Mouse (Mus musculus) intestine, embryonic 15.5 days (tissue): ENCODE results near the gene Polr2j. TPM values are rescaled to one million over a fixed set of nuclear protein-coding genes. Genes with fewer than 3 reads are reported as not detected.
"Not testable (repeated sequence)": the region's sequence is repeated elsewhere in the genome, so short reads cannot be mapped to it uniquely, and the experiment has no call there.

Source experiments
- ATAC-seq: fragments of 200-750 bp; cut with Nextera tagmentation; 2 replicates; pipeline ENCODE4 v1.8.0; 2017; ENCODE audit warnings: moderate TSS enrichment, moderate library complexity
- H3K27ac ChIP-seq: fragments of 300-500 bp; sonication (generic); 2 replicates; pipeline ENCODE4 v1.5.1; 2015; ENCODE audit warnings: mild to moderate bottlenecking, inconsistent platforms
- H3K27me3 ChIP-seq: fragments of 300-500 bp; sonication (generic); replicated peaks from 2 replicates; pipeline ENCODE4 v1.6.1; 2015; ENCODE audit warnings: inconsistent platforms
- H3K36me3 ChIP-seq: fragments of 300-500 bp; sonication (generic); 2 replicates; pipeline ENCODE4 v1.6.1; 2015; ENCODE audit warnings: inconsistent platforms
- H3K4me1 ChIP-seq: fragments of 300-500 bp; sonication (generic); replicated peaks from 2 replicates; pipeline ENCODE4 v1.6.1; 2015; ENCODE audit warnings: inconsistent platforms
- H3K4me2 ChIP-seq: fragments of 300-500 bp; sonication (generic); replicated peaks from 2 replicates; pipeline ENCODE4 v1.6.1; 2015; ENCODE audit warnings: mild to moderate bottlenecking, inconsistent platforms
- H3K4me3 ChIP-seq: fragments of 300-500 bp; sonication (generic); replicated peaks from 2 replicates; pipeline ENCODE4 v1.5.1; 2015; ENCODE audit warnings: inconsistent platforms
- H3K9ac ChIP-seq: fragments of 300-500 bp; sonication (generic); 2 replicates; pipeline ENCODE4 v1.6.1; 2015; ENCODE audit warnings: inconsistent platforms
- H3K9me3 ChIP-seq: fragments of 300-500 bp; sonication (generic); 2 replicates; pipeline ENCODE4 v1.6.1; 2016; ENCODE audit warnings: inconsistent platforms
- WGBS: fragments of 180-500 bp; shearing (Covaris S2); methylation state at CpG from one replicate; pipeline ENCODE4 v1.1.7; 2015; 5-methylcytosine and 5-hydroxymethylcytosine counted together
- polyA plus RNA-seq: library from polyadenylated mRNA; unstranded; fragments of >200 nt; fragmentation: Nextera tagmentation; extraction: Ambion mirVana; gene quantifications from 2 replicates; pipeline ENCODE4 v1.2.1, GENCODE M21; 2015

The Polr2j gene
- polyA plus RNA-seq, 1 experiment from 2014 or later, result 236 TPM

DNA sequence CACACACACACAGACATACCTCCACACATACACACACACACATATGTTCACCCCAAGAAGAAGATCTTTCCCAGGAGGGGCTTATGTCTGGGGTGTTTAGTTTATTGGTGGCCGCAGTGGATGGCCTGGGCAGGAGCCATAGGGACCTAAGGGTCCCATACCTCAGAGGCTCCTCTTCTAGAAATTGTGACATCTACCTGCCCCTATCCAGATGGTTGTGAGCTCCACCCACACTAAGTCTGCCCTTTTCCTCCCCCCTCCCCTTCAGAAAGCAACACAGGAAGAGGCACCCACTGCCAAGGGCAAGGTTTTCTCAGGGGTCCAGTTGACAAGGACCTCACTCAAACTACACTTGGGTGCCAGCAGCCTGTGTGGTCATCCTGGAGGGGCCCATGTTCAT, 30.5 kb downstream of the Polr2j start:
- Histone ChIP-seq H3K4me2 (no peak overlapping the region), H3K27me3 (no peaks in the 10 kb centered on the region), H3K36me3 (no peaks in the 10 kb centered on the region), H3K27ac (no peak overlapping the region), H3K4me1 (no peaks in the 10 kb centered on the region), H3K9ac (no peak overlapping the region), H3K4me3 (no peak overlapping the region), H3K9me3 (no peaks in the 10 kb centered on the region)
- no peak for ATAC-seq
- 75% methylated on average over 1 of the region's 1 CpGs for WGBS

DNA sequence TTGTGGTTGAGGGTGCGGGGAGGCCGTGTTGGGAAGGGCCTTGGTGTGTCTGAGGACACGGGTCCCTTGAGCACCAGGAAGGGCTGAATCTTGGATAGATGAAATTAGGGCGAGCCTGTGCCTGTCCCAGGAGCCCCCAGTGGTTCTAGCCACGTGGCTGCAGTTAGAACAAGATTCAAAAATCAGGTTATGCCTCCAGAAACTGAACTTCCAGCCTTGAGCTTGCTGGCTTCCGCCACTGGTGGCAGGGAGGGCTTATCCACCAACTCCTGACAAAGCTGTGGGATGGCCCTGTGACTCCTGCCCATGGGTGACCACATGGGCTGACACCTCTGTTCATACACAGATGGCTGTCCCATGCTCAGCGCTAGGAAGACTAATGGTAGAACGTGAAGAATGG, 31.3 kb downstream of the Polr2j start:
- ATAC-seq, result no peak
- no peak overlapping the region for H3K9ac ChIP-seq
- no peaks in the 10 kb centered on the region for H3K9me3 ChIP-seq
- no peak overlapping the region for H3K4me2 ChIP-seq
- no peaks in the 10 kb centered on the region for H3K27me3 ChIP-seq
- H3K4me1 ChIP-seq, result no peaks in the 10 kb centered on the region
- no peaks in the 10 kb centered on the region for H3K36me3 ChIP-seq
- no peak overlapping the region for H3K4me3 ChIP-seq
- H3K27ac ChIP-seq, result no peak overlapping the region
- WGBS, result 78% methylated on average over 8 of the region's 8 CpGs

DNA sequence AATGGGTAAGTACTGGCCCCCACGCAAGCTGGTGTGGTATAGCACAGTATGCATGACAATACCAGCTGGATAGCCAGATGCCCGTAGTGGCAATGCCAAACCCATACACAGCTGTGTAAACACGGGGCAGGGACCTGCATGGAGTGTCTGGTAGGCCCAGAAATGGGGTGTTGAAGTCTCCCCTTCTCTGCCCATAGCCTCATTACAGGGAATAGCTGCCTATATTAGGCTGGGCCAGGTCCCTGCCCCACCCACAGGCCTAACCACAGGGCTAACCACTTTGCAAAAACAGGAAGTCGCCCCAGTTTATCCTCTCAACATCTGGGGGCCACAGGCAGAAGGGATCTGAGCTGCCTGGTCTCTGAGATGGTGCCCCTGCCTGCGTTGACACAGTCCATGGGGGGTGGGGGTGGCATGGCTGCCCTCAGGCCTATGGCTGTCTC, 32.7 kb downstream of the Polr2j start:
- WGBS, result 62% methylated on average over 5 of the region's 5 CpGs
- not testable (repeated sequence) for H3K9ac ChIP-seq, H3K27ac ChIP-seq, ATAC-seq, H3K36me3 ChIP-seq, H3K27me3 ChIP-seq, H3K9me3 ChIP-seq, H3K4me3 ChIP-seq, H3K4me2 ChIP-seq, H3K4me1 ChIP-seq

DNA sequence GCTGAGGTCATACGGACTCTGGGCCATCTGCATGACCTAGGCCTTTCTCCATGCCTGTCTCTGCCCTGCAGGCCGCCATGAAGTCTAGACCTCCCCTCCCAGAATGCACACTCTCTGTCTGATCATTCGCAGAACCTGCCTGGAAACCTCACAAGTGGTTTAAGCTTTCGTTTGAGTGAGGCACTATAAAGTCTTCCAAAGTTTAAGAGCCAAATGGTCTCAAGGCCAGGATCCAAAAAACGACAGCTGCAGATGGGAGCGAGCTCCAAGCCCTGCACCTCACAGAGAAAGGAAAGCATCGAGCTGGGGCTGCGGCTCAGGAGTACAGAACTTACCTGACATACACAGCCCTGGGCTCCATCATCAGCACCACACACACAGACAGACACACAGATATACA, 35.9 kb downstream of the Polr2j start:
- H3K27ac ChIP-seq, result no peak overlapping the region
- H3K4me1 ChIP-seq, result no peaks in the 10 kb centered on the region
- no peaks in the 10 kb centered on the region for H3K9me3 ChIP-seq
- H3K4me3 ChIP-seq, result no peak overlapping the region
- no peak for ATAC-seq
- no peak overlapping the region for H3K4me2 ChIP-seq
- 69% methylated on average over 8 of the region's 8 CpGs for WGBS
- no peaks in the 10 kb centered on the region for H3K27me3 ChIP-seq
- no peaks in the 10 kb centered on the region for H3K36me3 ChIP-seq
- H3K9ac ChIP-seq, result no peak overlapping the region

DNA sequence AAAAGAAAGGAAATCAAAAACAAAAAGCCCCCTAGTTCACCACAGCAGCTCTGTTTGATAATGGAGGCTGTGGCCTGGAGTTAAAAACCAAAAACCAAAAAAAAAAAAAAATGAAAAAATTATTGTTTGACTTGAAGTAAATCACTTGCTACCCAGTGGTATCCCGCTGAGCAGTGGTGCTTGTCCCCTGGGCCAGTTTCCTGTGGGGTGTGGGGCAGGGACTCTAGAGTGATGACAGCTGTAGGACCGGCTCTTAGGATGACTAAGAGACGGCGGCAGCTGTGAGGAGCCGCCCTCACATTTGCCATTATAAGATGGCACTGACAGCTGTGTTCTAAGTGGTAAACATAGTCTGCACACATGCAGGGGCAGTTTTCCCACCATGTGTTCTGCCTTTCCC, 39.0 kb downstream of the Polr2j start:
- Histone ChIP-seq H3K27me3 (no peaks in the 10 kb centered on the region), H3K9ac (no peak overlapping the region), H3K4me2 (no peak overlapping the region), H3K4me3 (no peak overlapping the region), H3K9me3 (no peaks in the 10 kb centered on the region), H3K27ac (no peak overlapping the region), H3K36me3 (no peaks in the 10 kb centered on the region), H3K4me1 (no peaks in the 10 kb centered on the region)
- WGBS, result 83% methylated on average over 5 of the region's 5 CpGs
- no peak for ATAC-seq

DNA sequence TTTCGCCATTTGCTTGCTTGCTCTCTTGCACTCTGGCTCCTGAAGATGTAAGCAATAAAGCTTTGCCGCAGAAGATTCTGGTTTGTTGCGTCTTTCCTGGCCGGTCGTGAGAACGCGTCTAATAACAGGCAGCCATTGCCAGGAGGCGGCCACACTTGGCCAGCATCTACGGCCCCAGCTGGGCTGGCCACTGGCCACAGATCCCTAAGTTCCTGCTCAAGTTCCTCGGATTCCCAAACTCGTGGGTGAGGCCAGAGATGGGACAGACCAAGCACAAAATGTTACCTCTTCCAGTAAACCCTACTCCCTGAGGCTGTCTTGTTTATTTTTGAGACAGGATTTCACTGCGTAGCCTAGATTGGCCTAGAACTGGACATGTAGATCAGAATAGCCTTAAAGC, 43.7 kb downstream of the Polr2j start:
- not testable (repeated sequence) for H3K4me2 ChIP-seq, H3K9me3 ChIP-seq, H3K27me3 ChIP-seq, H3K27ac ChIP-seq, H3K4me3 ChIP-seq, H3K36me3 ChIP-seq, H3K4me1 ChIP-seq, H3K9ac ChIP-seq, ATAC-seq
- 83% methylated on average over 11 of the region's 12 CpGs for WGBS

GRCm38 (mm10) chr5:136163807-136164474, 47.5 kb downstream of the Polr2j start:
- WGBS, result 84% methylated on average over 11 of the region's 11 CpGs
- H3K9ac ChIP-seq, result no peak overlapping the region
- H3K27me3 ChIP-seq, result no peaks in the 10 kb centered on the region
- no peaks in the 10 kb centered on the region for H3K36me3 ChIP-seq
- no peak overlapping the region for H3K27ac ChIP-seq
- no peak overlapping the region for H3K4me3 ChIP-seq
- no peak overlapping the region for H3K4me2 ChIP-seq
- H3K9me3 ChIP-seq, result no peaks in the 10 kb centered on the region
- no peak for ATAC-seq
- H3K4me1 ChIP-seq, result no peaks in the 10 kb centered on the region

DNA sequence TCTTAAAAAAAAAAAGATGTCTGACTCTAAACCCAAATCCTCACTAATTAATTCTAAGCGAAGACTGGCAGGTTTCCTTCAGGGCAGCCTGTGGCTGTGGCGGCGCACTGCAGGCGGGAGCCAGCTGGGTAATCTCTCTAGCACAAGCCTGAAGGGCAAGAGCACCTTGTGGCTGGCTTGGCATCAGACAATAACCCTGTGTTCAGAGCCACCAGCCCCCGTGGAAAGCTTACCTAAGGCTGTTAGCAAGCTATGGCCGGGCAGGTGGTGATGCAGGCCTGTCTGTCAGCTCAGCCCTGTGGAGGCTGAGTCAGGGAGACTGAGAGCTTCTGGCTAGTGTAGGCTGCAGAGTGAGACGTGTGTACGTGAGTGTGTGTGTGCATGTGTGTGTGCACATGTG, 48.8 kb downstream of the Polr2j start:
- Histone ChIP-seq H3K9me3 (no peaks in the 10 kb centered on the region), H3K9ac (no peak overlapping the region), H3K27me3 (no peaks in the 10 kb centered on the region), H3K4me1 (peaks cover 2% of the 10 kb centered on the region; the same call in 1 of the 2 replicates), H3K4me3 (no peak overlapping the region), H3K36me3 (no peaks in the 10 kb centered on the region), H3K27ac (no peak overlapping the region), H3K4me2 (no peak overlapping the region)
- ATAC-seq, result no peak
- WGBS, result 81% methylated on average over 8 of the region's 8 CpGs

DNA sequence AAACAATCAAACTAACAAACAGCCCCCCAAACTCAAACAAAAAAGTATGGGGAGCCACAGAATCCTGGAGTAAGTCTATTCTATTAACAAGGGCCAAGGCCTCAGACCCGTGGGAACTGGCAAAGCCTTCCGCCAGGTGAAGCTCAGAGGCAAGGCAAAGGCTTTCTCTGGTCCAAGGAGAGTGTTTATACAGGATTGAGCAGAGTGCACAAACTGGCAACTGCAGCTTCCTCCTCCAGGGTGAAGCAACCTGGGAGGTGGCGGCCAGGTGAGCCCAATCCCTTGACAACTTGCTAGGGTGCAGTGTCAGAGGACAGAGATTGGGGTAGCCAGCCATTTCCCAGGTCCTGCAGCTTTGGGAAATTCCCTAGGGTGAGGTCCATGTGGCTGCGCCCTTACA, 50.9 kb downstream of the Polr2j start:
- Histone ChIP-seq H3K27ac (no peak overlapping the region), H3K9ac (no peak overlapping the region), H3K9me3 (no peaks in the 10 kb centered on the region), H3K27me3 (no peaks in the 10 kb centered on the region), H3K4me1 (peaks cover 17% of the 10 kb centered on the region), H3K4me3 (no peak overlapping the region), H3K4me2 (no peak overlapping the region), H3K36me3 (no peaks in the 10 kb centered on the region)
- 89% methylated on average over 4 of the region's 4 CpGs for WGBS
- ATAC-seq, result no peak

DNA sequence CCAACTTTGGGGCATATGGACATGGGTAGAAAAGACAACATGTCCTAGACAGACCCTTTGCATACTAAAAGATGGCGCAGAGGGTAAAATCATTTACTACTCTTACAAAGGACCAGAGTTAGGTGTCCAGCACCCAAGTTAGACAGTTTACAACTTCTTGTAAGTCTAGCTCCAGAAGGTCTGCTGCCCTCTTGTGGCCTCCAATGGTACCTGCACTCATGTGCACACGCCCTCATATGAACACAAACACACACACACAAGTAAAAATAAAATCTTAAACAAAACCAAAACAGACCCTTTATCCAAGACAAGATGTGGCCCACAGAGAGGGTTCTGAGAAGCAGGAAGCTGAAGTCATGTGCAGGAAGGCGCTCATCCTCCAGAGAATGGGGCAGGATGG, 51.6 kb downstream of the Polr2j start:
- no peak for ATAC-seq
- Histone ChIP-seq H3K4me3 (no peak overlapping the region), H3K9ac (no peak overlapping the region), H3K27me3 (no peaks in the 10 kb centered on the region), H3K9me3 (no peaks in the 10 kb centered on the region), H3K4me1 (peaks cover 18% of the 10 kb centered on the region), H3K27ac (no peak overlapping the region), H3K4me2 (no peak overlapping the region), H3K36me3 (no peaks in the 10 kb centered on the region)
- WGBS, result 96% methylated on average over 3 of the region's 3 CpGs

DNA sequence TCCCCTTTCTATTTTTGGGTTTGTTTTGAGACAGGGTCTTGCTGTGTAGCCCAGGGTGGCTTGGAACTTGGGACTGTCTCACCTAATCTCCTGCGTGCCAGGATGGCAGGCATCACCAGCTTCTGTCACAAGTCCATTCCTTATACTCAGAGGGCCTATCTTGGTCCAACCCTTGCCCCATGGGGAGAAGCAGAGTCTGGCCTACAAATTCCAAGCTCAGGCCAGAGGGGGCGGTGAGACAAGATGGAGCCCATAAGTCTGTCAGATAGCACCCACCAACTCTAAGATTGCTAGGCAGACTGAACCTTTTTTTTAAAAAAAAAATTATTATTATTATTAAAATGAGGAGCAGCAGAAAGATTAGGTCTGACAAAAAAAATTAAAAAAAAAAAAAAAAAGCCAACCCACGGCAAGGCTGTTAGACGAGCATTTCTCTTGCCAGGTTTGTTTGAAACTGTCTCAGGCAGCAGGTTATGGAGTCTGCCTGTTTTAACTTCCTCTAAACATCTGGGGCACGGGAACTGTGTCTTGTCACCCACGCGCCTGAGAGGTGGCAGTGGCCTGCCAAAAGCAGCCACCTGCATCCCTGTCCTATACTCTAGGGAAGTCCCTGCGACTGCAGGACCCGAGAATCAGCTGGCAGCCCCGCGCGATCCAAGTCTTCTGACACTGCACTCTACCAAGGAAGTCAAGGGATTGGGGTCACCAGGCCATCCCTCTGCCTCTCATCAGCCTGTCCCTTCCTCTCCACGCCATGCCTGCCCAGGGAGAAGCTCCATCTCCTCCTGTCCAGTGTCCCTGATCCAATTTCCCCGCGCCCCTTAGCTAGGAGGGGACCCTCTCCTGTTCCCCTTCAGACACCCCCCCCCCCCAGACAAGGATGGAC, 53.4 kb downstream of the Polr2j start:
- WGBS, result 14% methylated on average over 14 of the region's 15 CpGs
- Histone ChIP-seq H3K36me3 (no peaks in the 10 kb centered on the region), H3K9ac (peak overlapping the region; percentile 50), H3K4me1 (peaks cover 24% of the 10 kb centered on the region), H3K4me3 (peak overlapping the region; percentile 52), H3K27me3 (no peaks in the 10 kb centered on the region), H3K9me3 (no peaks in the 10 kb centered on the region), H3K4me2 (peak overlapping the region; percentile 90), H3K27ac (0 out of 2 replicates have a peak overlapping the region, but pooled peaks have one; percentile 9)
- ATAC-seq, result peak; percentile 57

DNA sequence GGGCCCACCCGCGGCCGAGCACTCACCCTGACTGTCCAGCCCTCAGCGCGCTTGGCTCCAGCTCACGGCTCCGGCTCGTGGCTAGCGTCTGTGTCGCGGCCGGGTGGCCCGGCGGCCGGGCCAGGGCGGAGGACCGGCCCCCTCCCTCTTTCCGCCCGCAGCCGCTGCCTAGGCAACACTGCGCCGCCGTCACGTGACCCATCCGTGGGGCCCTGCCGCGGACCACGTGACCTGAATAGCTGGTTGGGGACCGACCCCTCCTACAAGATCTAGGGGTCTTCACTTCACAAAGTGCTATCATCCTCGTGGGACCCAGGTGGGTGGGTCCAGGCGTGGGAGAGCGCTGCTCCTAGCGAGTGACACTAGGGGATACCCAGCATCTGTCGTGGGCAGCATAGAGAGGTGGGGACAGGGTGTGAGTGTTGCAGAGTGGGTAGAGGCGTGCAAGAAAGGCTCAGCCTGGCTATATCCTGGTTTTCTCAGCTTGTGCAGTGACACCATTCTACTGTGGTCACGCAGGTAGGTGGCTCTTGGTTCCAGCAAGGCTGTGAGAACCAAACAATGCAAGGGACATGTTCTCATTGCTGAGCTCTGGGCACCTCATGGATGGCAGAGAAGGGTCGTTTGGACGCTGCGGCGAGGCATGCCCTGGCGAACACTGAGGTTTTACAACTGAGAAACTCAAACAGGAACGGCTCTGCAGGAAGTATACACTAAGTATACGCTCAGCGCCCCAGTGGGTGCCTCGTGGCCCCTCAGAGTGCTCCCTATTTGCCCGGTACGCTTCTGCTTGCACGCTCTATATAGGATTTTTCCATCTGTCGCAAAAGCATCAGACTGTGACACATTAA, 54.3 kb downstream of the Polr2j start, which contains the start of gene Orai2:
Gene Orai2, minus strand, starts transcription at position 202 of the 851 bp plus-strand sequence.
- H3K9ac ChIP-seq, result peak within 1 kb of the TSS; percentile 50
- peak within 1 kb of the TSS; percentile 52 for H3K4me3 ChIP-seq
- WGBS, result 3% methylated on average over 49 of the region's 49 CpGs
- no peaks in the 10 kb centered on the region for H3K27me3 ChIP-seq
- peaks cover 24% of the 10 kb centered on the region for H3K4me1 ChIP-seq
- H3K9me3 ChIP-seq, result no peaks in the 10 kb centered on the region
- peak within 1 kb of the TSS; percentile 71 for H3K27ac ChIP-seq
- peak; percentile 84 for ATAC-seq
- H3K36me3 ChIP-seq, result no peaks in the 10 kb centered on the region
- H3K4me2 ChIP-seq, result peak within 1 kb of the TSS; percentile 90
